Mouse (Mus musculus) thymus, postnatal 14 days (tissue): Measurements from ENCODE around the gene Faim2.

Experiments used
- DNase-seq: peaks from one replicate; pipeline ENCODE4 v3.0.0; 2021

The Faim2 gene

DNA sequence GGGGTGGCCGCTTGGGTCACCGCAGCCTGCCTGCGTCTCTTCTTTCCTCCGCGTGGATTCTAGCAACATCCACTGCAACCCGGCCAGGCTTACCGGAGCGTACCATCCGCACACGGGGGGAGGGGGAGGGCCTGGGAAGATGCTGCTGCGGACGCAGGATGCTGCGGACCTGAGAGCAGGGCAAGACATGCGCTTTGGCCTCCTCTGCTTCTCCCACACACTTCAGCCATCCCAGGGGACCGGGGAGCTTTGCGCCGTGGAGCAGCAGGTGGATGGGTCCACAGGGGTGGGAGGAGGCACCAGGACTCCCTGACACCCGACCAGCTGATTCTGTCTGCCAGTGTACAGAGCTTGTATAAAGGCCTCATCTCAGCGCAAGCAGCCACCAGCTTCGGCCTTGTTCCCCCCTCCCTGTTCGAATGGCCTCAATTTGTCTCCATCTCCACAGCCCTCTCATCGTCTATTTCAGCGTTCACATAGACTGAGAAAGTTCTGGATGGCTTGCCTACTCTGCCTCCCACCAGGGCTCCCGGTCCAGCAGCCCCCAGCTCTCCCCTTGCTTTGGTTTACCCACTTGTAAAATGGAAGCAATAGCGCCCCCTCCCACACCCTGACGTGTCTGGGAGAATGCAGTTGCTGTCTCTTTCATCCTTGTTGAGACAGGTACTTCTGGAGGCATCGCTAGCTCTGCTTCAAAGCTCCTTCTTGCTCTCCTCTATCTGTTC, at the start of gene Faim2:
Gene Faim2 (minus strand): TSS at position 537 of the 725 bp plus-strand sequence.
- DNase-seq, result no peak

DNA sequence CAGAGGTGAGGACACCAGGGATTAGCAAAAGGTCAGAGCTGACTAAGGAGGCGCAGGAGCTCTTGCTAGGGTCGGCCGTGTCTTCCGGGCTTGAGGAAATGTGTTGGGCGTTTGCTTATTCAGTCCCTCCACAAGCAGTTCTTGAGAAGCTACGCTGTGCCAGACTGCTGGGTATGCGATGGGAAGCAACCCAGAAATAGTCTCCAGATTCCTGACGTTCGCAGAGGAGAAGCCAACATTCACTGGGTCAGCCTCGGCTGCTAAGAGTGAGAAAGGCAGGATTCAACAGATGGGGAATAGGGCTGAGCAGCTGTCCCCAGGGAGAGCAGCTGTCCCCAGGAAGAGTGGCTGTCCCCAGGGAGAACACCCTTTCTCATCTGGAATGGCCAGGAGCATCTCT, 41.2 kb upstream of the Faim2 start:
- no peak for DNase-seq

- DNase-seq, result no peak
Observed at GRCm38 (mm10) chr15:99568682-99569081, 40.7 kb upstream of the Faim2 start.

- no peak for DNase-seq
Observed at GRCm38 (mm10) chr15:99567371-99567770, 39.4 kb upstream of the Faim2 start.

DNA sequence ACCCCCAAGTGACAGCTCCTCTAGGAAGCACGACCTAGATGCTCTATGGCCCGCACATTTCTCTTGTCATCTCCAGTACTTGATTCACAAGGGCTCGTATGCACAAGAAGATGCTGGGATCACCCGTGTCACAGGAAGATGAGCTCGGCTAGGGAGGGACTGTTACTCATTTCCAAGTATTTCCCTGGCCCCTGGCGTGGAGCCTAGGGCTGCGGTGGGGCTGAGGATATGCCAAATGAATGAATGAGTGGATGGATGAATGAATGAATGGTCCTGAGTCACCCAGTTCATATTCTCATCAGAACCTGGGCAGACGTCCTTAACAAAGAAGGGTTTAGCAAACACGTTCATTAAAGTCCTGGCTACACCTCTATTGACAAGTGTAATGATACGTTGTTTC, 32.3 kb upstream of the Faim2 start:
- DNase-seq, result no peak

- no peak for DNase-seq
Observed at GRCm38 (mm10) chr15:99558947-99559346, 31.0 kb upstream of the Faim2 start.

- DNase-seq, result no peak
Observed at GRCm38 (mm10) chr15:99553767-99554166, 25.8 kb upstream of the Faim2 start.

DNA sequence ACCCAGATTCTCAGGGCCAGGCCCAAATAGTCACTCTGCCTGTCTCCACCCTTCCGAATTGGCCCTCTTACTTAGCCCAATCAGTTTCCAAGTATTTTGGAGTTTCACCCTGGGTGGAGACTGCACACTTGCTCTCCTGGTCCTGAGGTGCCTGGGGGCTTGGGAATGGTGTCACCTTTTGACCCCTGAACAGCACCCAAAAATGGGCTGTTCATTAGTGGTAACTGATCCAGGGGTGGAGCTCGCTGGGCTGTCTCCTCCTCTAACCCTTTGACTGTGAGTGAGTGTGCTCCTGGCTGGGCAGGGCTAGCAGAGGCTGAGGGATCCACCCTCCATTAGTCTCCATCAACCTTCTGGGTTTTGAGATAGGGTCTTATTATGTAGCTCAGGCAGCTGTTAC, 21.9 kb upstream of the Faim2 start:
- no peak for DNase-seq

DNA sequence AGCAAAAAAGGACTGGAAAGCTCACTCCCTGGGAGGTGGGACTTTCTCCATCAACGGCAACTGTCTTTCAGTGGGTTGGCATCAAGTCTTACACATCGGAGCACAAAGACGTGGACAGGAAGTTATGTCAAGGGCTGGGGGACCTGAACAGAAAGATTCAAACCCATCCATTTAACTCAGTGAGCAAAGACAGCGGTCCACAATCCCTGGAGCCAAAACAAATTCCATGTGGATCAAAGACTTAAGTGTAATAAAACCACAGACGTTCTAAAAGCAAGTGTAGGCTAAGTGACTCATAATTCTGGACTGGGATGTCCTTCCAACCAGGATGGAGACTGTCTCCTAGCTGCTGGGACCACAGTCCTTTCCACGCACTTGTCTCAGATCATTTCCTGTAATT, 19.8 kb upstream of the Faim2 start:
- no peak for DNase-seq

- no peak for DNase-seq
Observed at GRCm38 (mm10) chr15:99546596-99546995, 18.6 kb upstream of the Faim2 start.

GRCm38 (mm10) chr15:99544047-99544446, 16.1 kb upstream of the Faim2 start:
- DNase-seq, result no peak

- DNase-seq, result no peak
Observed at GRCm38 (mm10) chr15:99539891-99540290, 11.9 kb upstream of the Faim2 start.

DNA sequence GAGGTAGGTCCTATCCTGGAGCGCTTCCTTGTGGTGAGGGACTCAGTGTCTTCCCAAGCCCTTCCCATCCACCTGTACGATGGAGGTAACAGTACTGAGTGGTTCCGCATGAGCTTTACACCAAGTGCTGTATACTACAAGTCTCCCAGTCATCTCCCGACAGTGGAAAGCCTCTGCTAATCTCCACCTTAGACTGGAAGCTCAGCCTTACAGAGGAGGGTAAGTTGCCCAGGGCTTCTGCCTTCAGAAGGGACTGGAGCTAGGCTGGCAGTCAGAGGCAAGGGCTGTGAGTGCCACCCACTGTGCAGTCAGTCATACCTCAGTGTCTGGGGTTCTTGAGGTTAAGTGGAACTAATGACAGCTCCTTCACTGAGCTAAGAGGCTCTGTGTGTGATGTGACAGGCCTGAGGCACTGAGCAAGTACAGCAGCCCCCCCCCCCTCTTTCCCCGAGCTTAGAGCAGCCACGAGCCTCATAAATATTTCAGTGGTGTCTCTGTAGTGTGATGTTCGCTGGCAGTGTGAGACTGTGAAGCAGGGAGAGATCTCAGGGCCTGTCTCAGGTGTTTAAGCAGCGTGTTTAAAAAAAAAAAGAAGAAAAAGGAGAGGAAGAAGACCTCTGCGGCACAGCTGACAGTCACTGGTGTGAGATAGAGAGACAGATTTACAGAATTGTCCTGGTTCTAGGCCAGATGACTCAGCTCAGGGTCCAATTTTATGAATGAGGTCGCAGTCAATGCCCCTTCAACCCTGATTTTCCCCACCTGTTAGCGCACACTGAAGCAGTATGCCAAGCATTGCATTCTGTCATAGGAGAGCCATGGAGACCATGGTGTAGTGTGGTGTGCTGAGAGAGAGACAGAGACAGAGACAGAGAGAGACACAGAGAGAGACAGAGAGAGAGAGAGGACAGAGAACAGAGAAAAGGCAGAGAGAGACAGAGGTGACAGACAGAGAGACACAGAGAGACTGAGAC, 9.2 kb upstream of the Faim2 start:
- DNase-seq, result no peak

DNA sequence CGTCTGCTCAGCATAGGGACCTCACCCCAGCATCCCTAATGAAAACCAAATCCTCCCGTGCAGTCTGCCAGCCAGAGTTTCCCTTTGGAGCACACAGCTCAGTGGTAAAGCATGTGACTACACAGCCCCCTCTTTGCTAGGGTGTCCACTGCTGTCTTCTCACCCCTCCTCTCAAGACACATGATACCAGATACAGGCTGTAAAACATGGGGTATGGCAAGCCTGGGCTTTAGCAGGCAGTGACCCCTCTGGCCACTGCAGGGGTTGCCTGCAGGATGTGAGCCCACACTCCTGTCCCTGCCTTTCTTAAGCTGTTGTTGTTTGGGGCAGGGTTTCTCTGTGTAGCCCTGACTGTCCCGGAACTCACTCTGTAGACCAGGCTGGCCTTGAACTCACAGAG, 4.1 kb upstream of the Faim2 start:
- DNase-seq, result no peak

- peak; percentile 68 for DNase-seq
Observed at GRCm38 (mm10) chr15:99531146-99531545, 3.2 kb upstream of the Faim2 start.

- DNase-seq, result no peak
Observed at GRCm38 (mm10) chr15:99526681-99527080, 1.3 kb downstream of the Faim2 start.

- no peak for DNase-seq
Observed at GRCm38 (mm10) chr15:99520306-99520705, 7.7 kb downstream of the Faim2 start.

- DNase-seq, result no peak
Observed at GRCm38 (mm10) chr15:99519626-99520025, 8.3 kb downstream of the Faim2 start.

DNA sequence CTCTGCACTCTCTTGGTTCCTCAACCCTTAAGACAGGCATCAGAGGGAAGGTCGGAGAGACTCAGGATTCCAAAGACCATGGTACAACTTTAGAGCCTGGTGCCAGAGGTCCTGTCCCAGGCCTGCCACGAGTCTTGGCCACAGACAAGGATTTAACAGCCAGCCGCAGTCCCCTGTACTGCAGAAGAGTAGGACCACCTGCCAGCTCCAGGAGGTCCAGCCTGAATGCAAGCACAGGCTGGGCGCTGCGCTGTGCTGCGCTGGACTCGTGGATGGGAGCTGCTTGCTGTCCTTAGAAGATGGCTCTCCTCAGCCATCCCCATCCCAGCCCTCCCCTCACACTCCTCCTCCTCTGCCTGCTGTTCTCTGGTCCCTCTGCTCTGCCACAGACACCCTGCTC, 10.2 kb downstream of the Faim2 start:
- DNase-seq, result no peak

DNA sequence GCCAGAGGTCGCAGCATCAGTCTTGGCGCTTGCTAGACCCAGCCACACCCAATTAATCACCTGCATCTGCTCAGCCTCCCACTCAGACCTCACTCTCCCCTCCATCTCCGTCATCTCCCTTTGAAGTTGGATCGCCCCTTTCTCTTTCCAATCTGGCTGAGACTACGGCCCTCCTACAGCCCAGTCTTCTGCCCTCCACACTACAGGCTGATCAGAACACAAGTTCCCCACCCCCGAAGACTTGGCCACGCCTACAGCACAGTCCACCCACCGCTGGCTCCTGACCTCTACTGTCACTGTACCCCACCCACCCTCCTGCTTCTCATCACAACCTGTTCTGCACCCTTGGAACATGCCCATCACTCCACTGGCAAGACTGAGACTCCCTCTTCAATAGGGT, 11.2 kb downstream of the Faim2 start:
- no peak for DNase-seq

DNA sequence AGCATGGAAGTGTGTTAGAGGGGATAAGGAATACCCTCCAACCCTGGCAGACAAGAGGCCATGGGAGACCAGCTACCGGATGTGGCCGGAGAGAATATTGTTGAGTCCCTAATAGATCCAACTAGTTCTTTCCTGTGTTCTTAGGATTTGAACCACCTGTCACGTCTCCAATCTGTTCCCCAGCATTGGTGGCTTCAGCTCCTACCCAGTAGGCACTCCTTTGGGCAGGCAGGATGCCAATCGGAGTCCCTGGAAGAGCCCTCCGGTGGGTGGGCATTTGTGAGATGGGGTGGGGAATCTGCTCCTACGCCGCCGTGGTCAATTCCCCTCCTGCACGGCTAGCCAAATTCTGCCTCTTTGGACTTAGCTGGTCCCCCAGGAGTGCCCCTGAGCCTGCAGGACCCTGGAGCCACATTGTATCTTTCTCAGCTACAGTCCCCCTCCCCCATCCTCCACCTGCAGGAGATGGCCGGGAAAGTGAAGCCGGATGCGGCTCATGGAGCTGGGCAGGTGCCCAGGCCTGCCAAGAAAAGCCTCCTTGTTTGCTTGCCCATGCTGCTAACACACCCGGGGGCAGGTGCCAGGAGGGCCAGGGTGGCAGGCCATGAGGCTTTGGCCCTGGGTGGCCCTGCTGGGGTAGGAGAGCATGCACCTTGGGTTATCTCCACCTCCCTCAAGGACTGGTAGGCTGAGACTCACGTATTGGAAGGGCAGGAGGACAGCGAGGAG, 16.0 kb downstream of the Faim2 start:
- DNase-seq, result no peak

DNA sequence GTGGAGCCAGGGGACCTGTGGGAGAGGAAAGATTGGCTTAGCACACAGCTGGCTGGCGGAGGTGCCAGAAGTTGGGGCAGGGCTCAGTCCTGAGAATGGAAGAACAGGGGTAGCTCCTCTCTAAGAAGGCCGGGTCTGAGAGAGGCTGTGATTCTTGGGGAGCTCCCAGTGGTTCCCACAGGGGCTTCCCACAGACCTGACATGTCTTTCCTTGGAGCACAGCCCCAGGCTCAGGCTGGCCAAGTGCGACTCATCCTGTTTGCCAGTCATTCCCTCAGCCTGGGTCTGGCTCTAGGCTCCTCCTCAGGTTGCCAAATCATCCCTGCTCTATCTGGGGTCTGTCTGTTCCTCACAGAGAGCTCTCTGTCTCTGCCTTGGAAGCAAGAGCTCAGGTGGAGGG, 17.3 kb downstream of the Faim2 start:
- no peak for DNase-seq

GRCm38 (mm10) chr15:99509840-99510239, 18.1 kb downstream of the Faim2 start:
- no peak for DNase-seq
